Mouse (Mus musculus): ENCODE data around the gene Dcaf15.

DNA sequence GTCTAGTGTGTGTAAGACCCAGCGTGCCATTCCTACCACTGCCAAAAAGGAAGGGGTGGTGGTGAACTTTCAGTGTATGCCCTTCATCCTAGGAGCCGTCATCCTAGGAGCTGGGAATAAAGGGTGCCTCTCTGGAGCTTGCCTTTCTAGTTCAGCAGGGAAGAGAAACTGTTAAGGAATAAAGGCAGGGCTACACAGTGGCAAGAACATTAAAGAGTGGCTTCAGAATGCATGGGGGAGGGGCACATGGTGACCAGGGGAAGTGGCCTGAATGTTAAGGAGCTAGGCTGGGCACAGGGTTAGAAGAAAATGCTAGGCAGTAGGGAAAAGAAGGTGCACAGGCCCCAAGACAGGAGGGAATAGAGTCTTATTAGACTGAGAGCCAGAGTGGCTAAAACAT is 34.8 kb downstream of the Dcaf15 start:
- TF ChIP-seq CTCF (IDR thresholded peaks at IDR 0.05; ENCODE audit: low read depth): no peak
- no peak for TF ChIP-seq EP300 (optimal IDR thresholded peaks at IDR 0.05)

Measured in stomach, postnatal 0 days (tissue).